Mouse (Mus musculus): ENCODE measurements around the gene Pou1f1.

DNA sequence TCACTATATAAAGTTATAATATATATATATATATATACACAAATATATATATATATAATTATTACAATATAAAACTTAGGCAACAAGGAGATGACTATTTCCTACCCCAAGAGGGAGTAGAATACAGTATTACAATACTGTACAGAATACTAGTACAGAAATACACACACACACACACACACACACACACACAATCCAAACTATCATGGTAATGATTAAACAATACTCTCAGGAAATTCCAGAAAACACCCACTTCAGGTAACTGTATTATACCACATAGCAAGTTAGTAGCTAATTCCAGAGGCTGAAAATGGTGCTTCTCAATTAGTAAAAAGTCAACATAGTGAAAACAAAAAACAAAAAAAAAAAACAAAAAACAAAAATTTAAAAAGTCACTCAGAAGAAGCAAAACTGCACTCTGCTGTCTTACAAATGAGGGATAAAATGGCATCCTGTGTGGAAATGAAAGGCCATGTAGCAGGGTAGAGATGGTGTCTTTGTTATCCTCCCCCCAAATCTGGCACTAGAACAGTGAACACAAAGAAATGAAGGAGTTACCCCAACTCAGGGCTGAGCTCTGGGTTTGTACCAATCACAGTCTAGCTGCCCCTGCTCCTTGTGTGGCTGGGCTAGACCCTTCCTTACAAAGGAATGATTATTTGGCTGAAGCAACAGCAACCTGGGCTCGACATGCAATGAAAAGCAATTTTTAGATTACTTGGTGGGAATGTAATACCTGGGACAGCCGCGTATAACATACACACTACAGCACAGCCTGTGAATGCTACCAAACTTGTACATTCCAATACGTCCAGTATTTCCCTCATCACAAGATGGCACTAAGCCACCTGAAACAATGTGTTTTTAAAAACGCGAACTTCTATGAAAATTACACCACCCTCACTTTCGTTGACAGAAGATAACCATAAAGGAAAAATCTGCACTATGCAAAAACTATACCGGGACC is 41.0 kb downstream of the Pou1f1 start:
- TF ChIP-seq GATA1 (IDR thresholded peaks at IDR 0.05; ENCODE audit: low read length) (no peak), TAL1 (IDR thresholded peaks at IDR 0.05; ENCODE audit: low read length) (no peak)

Data from erythroblast, embryonic 14.5 days (primary cell).